Mouse (Mus musculus) spleen, adult 2 months (tissue): ENCODE measurements around the gene Cdkn2d.
"Not testable (repeated sequence)": the region's sequence is repeated elsewhere in the genome, so short reads cannot be mapped to it uniquely, and the experiment has no call there.

Experiments
- CTCF ChIP-seq: fragments of 200-500 bp; IDR thresholded peaks from 2 replicates; pipeline ENCODE4 v1.5.1; 2011; ENCODE audit warnings: mild to moderate bottlenecking, inconsistent platforms; ENCODE audit not compliant: insufficient read depth, insufficient read length, insufficient replicate concordance; ENCODE audit errors: extremely low read depth
- POLR2A ChIP-seq: fragments of 200-500 bp; IDR thresholded peaks from 2 replicates; pipeline ENCODE4 v1.6.1; 2011; ENCODE audit warnings: low read depth, low read length, inconsistent platforms

GRCm38 (mm10) chr9:21291868-21292267 is 661 bp upstream of the Cdkn2d start:
- TF ChIP-seq CTCF, POLR2A: not testable (repeated sequence)
